Mouse (Mus musculus) forebrain, embryonic 15.5 days (tissue): ENCODE data around the gene Zfp358. TPM values are rescaled to one million over a fixed set of nuclear protein-coding genes. Genes with fewer than 3 reads are reported as not detected.

Experiments used
- ATAC-seq: fragments of 200-750 bp; cut with Nextera tagmentation; replicated peaks from 2 replicates; pipeline ENCODE4 v1.8.0; 2017; ENCODE audit warnings: mild to moderate bottlenecking, moderate TSS enrichment, moderate library complexity
- H3K27ac ChIP-seq: fragments of 300-500 bp; sonication (generic); replicated peaks from 2 replicates; pipeline ENCODE4 v1.5.1; 2015; ENCODE audit warnings: mild to moderate bottlenecking, inconsistent platforms
- H3K27me3 ChIP-seq: fragments of 300-500 bp; sonication (generic); 2 replicates; pipeline ENCODE4 v1.6.1; 2015; ENCODE audit warnings: inconsistent platforms
- H3K36me3 ChIP-seq: fragments of 300-500 bp; sonication (generic); 2 replicates; pipeline ENCODE4 v1.6.1; 2015; ENCODE audit warnings: mild to moderate bottlenecking, inconsistent platforms
- H3K4me1 ChIP-seq: fragments of 300-500 bp; sonication (generic); 2 replicates; pipeline ENCODE4 v1.6.1; 2015; ENCODE audit warnings: inconsistent platforms
- H3K4me2 ChIP-seq: fragments of 300-500 bp; sonication (generic); replicated peaks from 2 replicates; pipeline ENCODE4 v1.6.1; 2015; ENCODE audit warnings: mild to moderate bottlenecking, inconsistent platforms
- H3K4me3 ChIP-seq: fragments of 300-500 bp; sonication (generic); 2 replicates; pipeline ENCODE4 v1.5.1; 2015; ENCODE audit warnings: mild to moderate bottlenecking, inconsistent platforms
- H3K9ac ChIP-seq: fragments of 300-500 bp; sonication (generic); replicated peaks from 2 replicates; pipeline ENCODE4 v1.6.1; 2015; ENCODE audit warnings: mild to moderate bottlenecking, inconsistent platforms
- H3K9me3 ChIP-seq: fragments of 300-500 bp; sonication (generic); 2 replicates; pipeline ENCODE4 v1.6.1; 2016; ENCODE audit warnings: inconsistent platforms
- WGBS: fragments of 180-500 bp; shearing (Covaris S2); methylation state at CpG from one replicate; pipeline ENCODE4 v1.1.7; 2015; ENCODE audit warnings: mixed read lengths; 5-methylcytosine and 5-hydroxymethylcytosine counted together
- polyA plus RNA-seq: library from polyadenylated mRNA; unstranded; fragments of >200 nt; fragmentation: Nextera tagmentation; extraction: Ambion mirVana; gene quantifications from 2 replicates; pipeline ENCODE4 v1.2.1, GENCODE M21; 2015

Zfp358 gene
- polyA plus RNA-seq: 74.3 and 79.6 TPM in 2 replicates

- Histone ChIP-seq H3K27ac (peak within 1 kb of the TSS; percentile 92), H3K9ac (peak within 1 kb of the TSS; percentile 99), H3K4me2 (peak within 1 kb of the TSS; percentile 68), H3K9me3 (no peaks in the 10 kb centered on the region), H3K36me3 (peaks cover 31% of the 10 kb centered on the region), H3K4me1 (peaks cover 24% of the 10 kb centered on the region), H3K4me3 (peak within 1 kb of the TSS; percentile 87), H3K27me3 (no peaks in the 10 kb centered on the region)
- peak; percentile 92 for ATAC-seq
- WGBS: 1% methylated on average over 52 of the region's 64 CpGs
Observed at GRCm38 (mm10) chr8:3492901-3493844, at the start of gene Zfp358. Gene Zfp358, plus strand, starts transcription at chr8:3493138.

DNA sequence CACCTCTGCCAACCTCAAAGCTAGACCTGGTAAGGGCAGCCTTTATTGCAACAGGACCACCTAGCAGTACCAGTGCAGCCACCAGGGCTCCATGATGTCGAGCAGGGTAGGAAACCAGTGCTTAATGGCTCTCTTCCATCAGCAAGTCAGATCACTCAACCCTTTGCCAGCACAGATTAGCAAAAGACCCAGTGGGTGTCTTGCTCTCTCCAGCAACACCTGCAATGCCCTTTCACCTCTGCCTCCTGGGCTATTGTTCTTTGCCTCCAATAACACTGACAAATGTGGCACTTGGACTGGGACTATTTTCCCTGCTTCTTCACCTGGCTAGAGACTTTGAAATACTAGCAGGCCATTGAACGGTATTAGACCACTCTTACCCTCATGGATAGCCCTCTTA is 43.7 kb upstream of the Zfp358 start:
- no peak for ATAC-seq
- Histone ChIP-seq H3K27ac (no peak overlapping the region), H3K4me2 (no peak overlapping the region), H3K4me1 (no peaks in the 10 kb centered on the region), H3K9ac (no peak overlapping the region), H3K9me3 (no peaks in the 10 kb centered on the region), H3K4me3 (no peak overlapping the region), H3K27me3 (no peaks in the 10 kb centered on the region), H3K36me3 (peaks cover 60% of the 10 kb centered on the region)
- 88% methylated on average over 2 of the region's 2 CpGs for WGBS

GRCm38 (mm10) chr8:3450670-3451069 is 42.3 kb upstream of the Zfp358 start:
- H3K4me3 ChIP-seq: no peak overlapping the region
- no peaks in the 10 kb centered on the region for H3K4me1 ChIP-seq
- H3K9me3 ChIP-seq: no peaks in the 10 kb centered on the region
- peaks cover 71% of the 10 kb centered on the region for H3K36me3 ChIP-seq
- 0 out of 2 replicates have a peak, but pooled peaks have one; percentile 35 for ATAC-seq
- no peak overlapping the region for H3K4me2 ChIP-seq
- 27% methylated on average over 5 of the region's 5 CpGs for WGBS
- no peak overlapping the region for H3K9ac ChIP-seq
- no peaks in the 10 kb centered on the region for H3K27me3 ChIP-seq
- no peak overlapping the region for H3K27ac ChIP-seq

DNA sequence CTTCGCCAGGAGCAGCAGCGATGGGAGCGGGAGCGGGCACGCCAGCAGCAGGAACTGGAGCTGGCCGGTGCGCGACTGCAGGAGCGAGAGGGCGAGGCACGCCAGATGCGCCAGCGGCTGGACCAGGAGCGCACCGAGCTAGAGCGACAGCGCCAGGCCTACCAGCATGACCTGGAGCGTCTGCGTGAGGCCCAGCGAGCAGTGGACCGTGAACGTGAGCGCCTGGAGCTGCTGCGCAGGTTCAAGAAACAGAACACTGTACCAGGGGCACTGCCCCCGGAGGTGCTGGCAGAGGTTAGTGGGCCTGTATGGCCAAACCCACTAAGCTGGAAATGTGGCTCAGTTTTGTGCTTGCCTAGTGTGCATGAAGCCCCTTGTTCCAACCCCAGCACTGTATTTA is 40.9 kb upstream of the Zfp358 start:
- no peak overlapping the region for H3K4me2 ChIP-seq
- H3K9ac ChIP-seq: no peak overlapping the region
- H3K36me3 ChIP-seq: peaks cover 75% of the 10 kb centered on the region
- ATAC-seq: no peak
- H3K9me3 ChIP-seq: no peaks in the 10 kb centered on the region
- H3K4me1 ChIP-seq: no peaks in the 10 kb centered on the region
- H3K4me3 ChIP-seq: no peak overlapping the region
- H3K27ac ChIP-seq: no peak overlapping the region
- 95% methylated on average over 25 of the region's 25 CpGs for WGBS
- H3K27me3 ChIP-seq: no peaks in the 10 kb centered on the region

DNA sequence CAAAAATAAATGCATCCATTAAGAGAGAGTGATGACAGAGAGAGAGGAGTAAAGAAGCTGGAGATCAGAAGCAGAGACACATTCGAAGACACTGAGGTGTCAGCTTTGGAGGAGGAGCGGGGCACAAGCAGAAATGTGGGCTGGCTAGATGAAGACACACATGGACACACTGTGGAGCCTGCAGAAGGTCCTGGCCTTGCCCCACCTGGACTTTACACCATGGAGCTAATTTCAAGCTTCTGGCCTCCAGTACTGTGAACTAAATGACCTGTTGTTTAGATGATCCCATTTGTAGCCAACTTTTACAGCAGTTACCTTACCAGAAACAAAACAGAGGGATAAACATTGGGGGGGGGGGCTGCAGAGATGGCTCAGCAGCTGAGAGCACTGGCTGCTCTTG is 29.7 kb upstream of the Zfp358 start:
- 0 out of 2 replicates have a peak, but pooled peaks cover 3% of the 10 kb centered on the region for H3K4me1 ChIP-seq
- H3K36me3 ChIP-seq: no peaks in the 10 kb centered on the region
- no peaks in the 10 kb centered on the region for H3K27me3 ChIP-seq
- no peak overlapping the region for H3K27ac ChIP-seq
- no peak overlapping the region for H3K9ac ChIP-seq
- ATAC-seq: no peak
- H3K4me3 ChIP-seq: no peak overlapping the region
- no peak overlapping the region for H3K4me2 ChIP-seq
- no peaks in the 10 kb centered on the region for H3K9me3 ChIP-seq
- WGBS: 93% methylated on average over 2 of the region's 2 CpGs

- ATAC-seq: no peak
- H3K27me3 ChIP-seq: no peaks in the 10 kb centered on the region
- WGBS: 53% methylated on average over 5 of the region's 5 CpGs
- H3K36me3 ChIP-seq: no peaks in the 10 kb centered on the region
- no peak overlapping the region for H3K27ac ChIP-seq
- H3K4me2 ChIP-seq: no peak overlapping the region
- no peak overlapping the region for H3K4me3 ChIP-seq
- no peak overlapping the region for H3K9ac ChIP-seq
- H3K4me1 ChIP-seq: 0 out of 2 replicates have a peak, but pooled peaks cover 3% of the 10 kb centered on the region
- H3K9me3 ChIP-seq: no peaks in the 10 kb centered on the region
Observed at GRCm38 (mm10) chr8:3464309-3464708, 28.6 kb upstream of the Zfp358 start.

- WGBS: 7% methylated on average over 32 of the region's 32 CpGs
- Histone ChIP-seq H3K27me3 (no peaks in the 10 kb centered on the region), H3K36me3 (no peaks in the 10 kb centered on the region), H3K4me3 (peak within 1 kb of the TSS; percentile 44), H3K4me1 (0 out of 2 replicates have a peak, but pooled peaks cover 3% of the 10 kb centered on the region), H3K4me2 (peak within 1 kb of the TSS; percentile 58), H3K9ac (peak within 1 kb of the TSS; percentile 42), H3K27ac (peak within 1 kb of the TSS; percentile 61), H3K9me3 (no peaks in the 10 kb centered on the region)
- ATAC-seq: peak; percentile 89
Observed at GRCm38 (mm10) chr8:3467006-3467885, 25.7 kb upstream of the Zfp358 start, which contains the start of gene Pex11g. Gene Pex11g, minus strand, starts transcription at chr8:3467680.

GRCm38 (mm10) chr8:3467886-3468545 is 24.9 kb upstream of the Zfp358 start:
- peak overlapping the region; percentile 42 for H3K9ac ChIP-seq
- H3K4me2 ChIP-seq: peak overlapping the region; percentile 58
- H3K27me3 ChIP-seq: no peaks in the 10 kb centered on the region
- H3K4me1 ChIP-seq: 0 out of 2 replicates have a peak, but pooled peaks cover 3% of the 10 kb centered on the region
- H3K4me3 ChIP-seq: peak overlapping the region; percentile 44
- ATAC-seq: peak; percentile 14
- peak overlapping the region; percentile 61 for H3K27ac ChIP-seq
- WGBS: 49% methylated on average over 9 of the region's 9 CpGs
- no peaks in the 10 kb centered on the region for H3K36me3 ChIP-seq
- H3K9me3 ChIP-seq: no peaks in the 10 kb centered on the region

DNA sequence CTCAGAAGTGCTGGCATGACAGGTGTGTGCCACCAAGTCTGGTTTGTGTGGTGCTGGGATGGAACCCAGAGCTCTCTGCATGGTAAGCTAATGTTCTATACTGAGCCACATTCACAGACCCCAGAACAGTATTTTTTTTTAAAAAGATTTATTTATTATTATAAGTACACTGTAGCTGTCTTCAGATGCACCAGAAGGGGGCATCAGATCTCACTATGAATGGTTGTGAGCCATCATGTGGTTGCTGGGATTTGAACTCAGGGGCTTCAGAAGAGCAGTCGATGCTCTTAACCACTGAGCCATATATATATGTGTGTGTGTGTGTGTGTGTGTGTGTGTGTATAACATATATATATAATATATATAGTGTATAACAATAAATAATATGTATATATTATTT is 24.1 kb upstream of the Zfp358 start:
- ATAC-seq: no peak
- Histone ChIP-seq H3K4me3 (no peak overlapping the region), H3K36me3 (no peaks in the 10 kb centered on the region), H3K9me3 (no peaks in the 10 kb centered on the region), H3K9ac (no peak overlapping the region), H3K4me1 (0 out of 2 replicates have a peak, but pooled peaks cover 3% of the 10 kb centered on the region), H3K27ac (no peak overlapping the region), H3K4me2 (no peak overlapping the region), H3K27me3 (no peaks in the 10 kb centered on the region)
- 90% methylated on average over 1 of the region's 1 CpGs for WGBS

GRCm38 (mm10) chr8:3470562-3470961 is 22.4 kb upstream of the Zfp358 start, which contains the start of gene Tex45:
Gene Tex45, plus strand, starts transcription at chr8:3470862.
- H3K27ac ChIP-seq: no peak within 1 kb of the TSS
- no peaks in the 10 kb centered on the region for H3K36me3 ChIP-seq
- no peaks in the 10 kb centered on the region for H3K27me3 ChIP-seq
- H3K9ac ChIP-seq: no peak within 1 kb of the TSS
- H3K4me3 ChIP-seq: no peak within 1 kb of the TSS
- H3K4me1 ChIP-seq: 0 out of 2 replicates have a peak, but pooled peaks cover 3% of the 10 kb centered on the region
- no peaks in the 10 kb centered on the region for H3K9me3 ChIP-seq
- no peak for ATAC-seq
- H3K4me2 ChIP-seq: no peak within 1 kb of the TSS

GRCm38 (mm10) chr8:3475715-3476429 is 17.1 kb upstream of the Zfp358 start:
- Histone ChIP-seq H3K27ac (no peak overlapping the region), H3K9ac (peak overlapping the region; percentile 35), H3K4me1 (peaks cover 6% of the 10 kb centered on the region; the same call in 1 of the 2 replicates), H3K36me3 (no peaks in the 10 kb centered on the region), H3K4me2 (peak overlapping the region; percentile 41), H3K4me3 (peak overlapping the region; percentile 30), H3K9me3 (no peaks in the 10 kb centered on the region), H3K27me3 (no peaks in the 10 kb centered on the region)
- peak; percentile 41; the same call in 1 of the 2 replicates for ATAC-seq
- 30% methylated on average over 37 of the region's 37 CpGs for WGBS
